Mouse (Mus musculus): ENCODE data around the gene Nav2.

DNA sequence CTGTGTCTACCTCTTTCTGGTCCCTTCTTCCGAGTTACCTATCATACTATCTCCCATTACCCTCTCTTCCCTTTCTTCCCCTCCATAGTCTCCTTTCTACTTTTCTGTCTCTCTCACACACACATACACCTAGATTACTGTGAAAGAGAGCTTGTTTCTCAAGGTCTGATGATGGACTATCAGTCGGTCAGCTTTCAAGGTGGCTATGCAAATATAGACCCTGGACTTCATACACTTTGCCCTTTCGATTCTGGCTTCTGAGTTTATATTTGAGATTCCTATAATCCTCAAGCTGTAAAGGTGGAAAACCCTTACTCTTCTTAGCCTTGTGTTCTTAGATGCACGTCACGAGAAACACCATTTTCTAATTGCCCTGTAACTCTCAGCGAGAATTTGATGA lies 515.4 kb downstream of the Nav2 start:
- no peak for TF ChIP-seq FLI1 (IDR thresholded peaks at IDR 0.05; ENCODE audit: low read length)
- TF ChIP-seq GATA1 (IDR thresholded peaks at IDR 0.05; ENCODE audit: borderline replicate concordance, low read length) = no peak
